Mouse (Mus musculus) common myeloid progenitor, adult 5-6 weeks (primary cell): ENCODE measurements around the gene Smurf2. TPM values are rescaled to one million over a fixed set of nuclear protein-coding genes. Genes with fewer than 3 reads are reported as not detected.

ENCODE experiments used
- ATAC-seq: replicated peaks from 2 replicates; pipeline ENCODE4 v1.8.0; 2016; ENCODE audit warnings: low read depth, mild to moderate bottlenecking, moderate TSS enrichment, inconsistent platforms; ENCODE audit not compliant: poor library complexity, severe bottlenecking
- total RNA-seq: library from RNA; stranded (forward); fragments of 200-1000, 187-1606 nt; gene quantifications from 2 replicates; pipeline ENCODE4 v1.2.3, GENCODE M21; 2017

The Smurf2 gene
- total RNA-seq, 1 experiment from 2014 or later: 26.2 TPM

DNA sequence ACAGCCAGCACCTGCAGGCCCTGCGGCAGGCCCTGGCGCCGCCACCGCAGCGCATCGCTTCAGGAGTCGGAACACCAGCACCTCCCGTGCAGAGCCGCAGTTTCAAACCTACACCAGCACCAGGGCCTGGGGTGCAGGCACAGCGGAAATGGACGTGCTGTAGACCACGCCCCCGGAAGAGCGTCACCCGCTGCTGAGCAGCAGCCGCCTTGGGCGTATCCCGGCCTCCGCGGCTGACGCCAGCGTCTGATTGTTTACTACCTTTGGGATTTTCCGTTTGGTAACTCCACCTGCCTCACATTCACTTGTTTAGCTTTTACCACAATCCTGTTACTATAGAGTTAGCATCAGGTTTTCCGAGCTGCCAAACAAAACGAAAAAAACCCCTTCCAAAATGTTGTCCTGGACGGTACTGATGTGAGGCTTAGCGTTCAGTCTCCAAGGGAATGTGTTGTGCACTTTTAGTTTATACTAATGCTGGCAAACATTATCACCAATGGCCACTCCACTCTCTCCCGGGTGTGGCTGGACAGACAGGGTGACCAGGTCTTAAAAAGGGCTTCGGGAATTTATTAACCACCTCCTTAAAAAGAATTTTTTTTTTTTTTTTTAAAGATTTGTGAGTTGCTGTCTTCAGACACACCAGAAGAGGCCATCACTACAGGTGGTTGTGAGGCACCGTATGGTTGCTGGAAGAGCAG is 141.0 kb downstream of the Smurf2 start, which contains the start of gene Polg2:
Gene Polg2, minus strand, starts transcription at position 150 of the 701 bp plus-strand sequence.
- peak; percentile 80 for ATAC-seq

DNA sequence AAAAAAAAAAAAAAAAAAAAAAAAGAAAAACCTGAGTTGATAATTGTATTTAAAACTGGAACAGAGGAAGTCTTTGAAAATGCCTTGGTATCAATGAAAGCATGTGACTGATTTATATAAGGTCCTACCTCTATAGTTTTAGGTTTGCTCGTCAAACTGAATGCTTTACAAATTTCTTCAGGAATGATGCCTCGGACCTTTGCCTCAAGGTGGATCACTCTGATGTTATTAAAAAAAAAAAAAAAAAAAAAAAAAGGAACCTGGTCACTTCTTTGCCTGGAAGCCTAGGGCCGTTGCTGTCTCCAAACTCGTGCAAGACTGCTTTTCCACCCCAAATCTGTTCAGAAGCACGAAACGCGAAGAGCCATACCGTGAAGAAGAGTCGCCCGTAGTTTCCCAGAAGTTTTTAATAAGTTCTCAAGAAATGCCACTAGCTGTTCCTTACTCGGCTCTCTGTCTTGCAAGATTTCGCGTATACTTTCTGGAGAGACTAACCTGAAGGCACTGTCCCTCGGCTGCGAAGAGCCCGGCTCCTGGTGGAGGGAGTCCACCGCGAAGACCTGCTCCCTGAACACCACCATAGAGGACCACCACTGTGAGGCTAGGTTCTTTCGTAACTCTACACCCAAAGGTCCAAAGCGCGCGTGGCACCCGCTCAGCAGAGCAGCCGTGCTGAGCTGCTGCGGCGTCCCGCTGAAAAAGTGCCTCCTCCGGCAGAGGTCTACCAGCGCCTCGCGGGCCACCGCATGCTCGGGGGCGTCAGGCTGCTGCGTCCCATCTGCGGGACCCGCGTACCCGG is 141.7 kb downstream of the Smurf2 start:
- ATAC-seq: peak; percentile 2

DNA sequence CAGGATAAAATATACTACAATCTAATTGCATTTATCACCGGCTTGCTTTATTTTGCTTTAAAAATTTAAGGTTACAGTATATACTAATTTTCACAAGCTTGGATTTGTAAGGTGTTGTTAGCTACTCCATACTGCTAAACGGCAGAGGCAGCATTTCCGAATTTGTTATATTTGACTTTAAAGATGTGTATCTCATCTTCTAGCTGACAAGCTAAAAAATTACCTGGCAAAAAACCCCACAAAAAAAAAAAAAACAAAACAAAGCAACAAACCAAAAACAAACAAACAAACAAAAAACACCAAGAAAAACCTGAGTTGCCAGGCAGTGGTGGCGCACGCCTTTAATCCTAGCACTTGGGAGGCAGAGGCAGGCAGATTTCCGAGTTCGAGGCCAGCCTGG is 142.4 kb downstream of the Smurf2 start:
- no peak for ATAC-seq

DNA sequence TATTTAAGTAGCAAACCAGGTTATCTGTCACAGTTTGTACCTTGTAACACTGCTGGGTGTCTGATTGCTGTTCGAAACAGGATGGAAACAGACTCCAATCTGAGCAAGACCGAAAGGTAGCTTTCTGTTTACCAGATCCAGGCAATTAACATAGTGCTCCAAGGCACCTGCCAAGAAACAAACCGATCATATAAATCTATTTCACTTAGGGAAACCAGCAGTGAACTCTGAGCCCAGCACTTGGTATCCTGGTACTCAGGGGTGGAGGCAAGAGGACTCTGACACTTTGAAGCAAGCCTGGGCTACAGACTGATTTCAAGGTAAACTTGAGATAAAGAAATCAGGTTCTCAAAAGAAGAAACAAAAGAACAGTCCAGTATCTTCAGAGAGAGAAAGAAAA is 143.1 kb downstream of the Smurf2 start:
- ATAC-seq: no peak

DNA sequence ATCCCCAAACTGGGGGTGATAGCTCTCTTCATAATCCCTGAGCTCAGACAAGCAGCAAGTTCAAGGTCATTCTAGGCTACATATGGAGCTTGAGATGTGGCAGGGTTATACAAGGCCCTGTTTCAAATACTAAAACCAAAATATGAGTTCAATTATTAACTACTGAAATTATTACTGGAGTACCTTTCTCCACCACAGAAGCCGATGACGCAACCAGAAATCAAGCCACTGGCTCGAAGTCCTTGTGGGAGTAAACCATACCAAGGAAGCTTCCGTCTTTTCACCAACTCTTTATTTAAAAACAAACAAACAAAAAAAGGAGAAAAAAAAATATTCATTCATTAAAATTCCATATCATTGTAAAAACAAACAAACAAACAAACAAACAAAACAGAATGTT is 143.6 kb downstream of the Smurf2 start:
- no peak for ATAC-seq

DNA sequence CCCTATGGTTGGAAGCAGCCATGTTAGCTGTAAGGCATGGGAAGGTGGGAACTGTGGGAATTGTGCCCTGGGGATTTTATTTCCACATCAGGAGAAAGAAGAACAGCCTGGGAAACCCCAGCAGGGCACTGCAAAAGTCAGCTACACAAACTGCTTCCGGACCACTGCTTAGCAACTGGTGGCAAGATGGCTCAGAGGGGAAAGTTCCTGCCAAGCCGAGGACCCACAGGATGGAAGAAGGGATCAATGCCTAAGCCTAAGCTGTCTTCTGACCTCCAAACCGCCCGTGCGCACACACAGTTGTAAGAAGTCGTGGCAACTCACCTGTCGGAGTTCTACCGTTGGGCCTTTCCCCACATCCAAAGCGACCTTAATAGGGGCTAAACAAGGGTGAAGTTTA is 147.5 kb downstream of the Smurf2 start:
- ATAC-seq: no peak

DNA sequence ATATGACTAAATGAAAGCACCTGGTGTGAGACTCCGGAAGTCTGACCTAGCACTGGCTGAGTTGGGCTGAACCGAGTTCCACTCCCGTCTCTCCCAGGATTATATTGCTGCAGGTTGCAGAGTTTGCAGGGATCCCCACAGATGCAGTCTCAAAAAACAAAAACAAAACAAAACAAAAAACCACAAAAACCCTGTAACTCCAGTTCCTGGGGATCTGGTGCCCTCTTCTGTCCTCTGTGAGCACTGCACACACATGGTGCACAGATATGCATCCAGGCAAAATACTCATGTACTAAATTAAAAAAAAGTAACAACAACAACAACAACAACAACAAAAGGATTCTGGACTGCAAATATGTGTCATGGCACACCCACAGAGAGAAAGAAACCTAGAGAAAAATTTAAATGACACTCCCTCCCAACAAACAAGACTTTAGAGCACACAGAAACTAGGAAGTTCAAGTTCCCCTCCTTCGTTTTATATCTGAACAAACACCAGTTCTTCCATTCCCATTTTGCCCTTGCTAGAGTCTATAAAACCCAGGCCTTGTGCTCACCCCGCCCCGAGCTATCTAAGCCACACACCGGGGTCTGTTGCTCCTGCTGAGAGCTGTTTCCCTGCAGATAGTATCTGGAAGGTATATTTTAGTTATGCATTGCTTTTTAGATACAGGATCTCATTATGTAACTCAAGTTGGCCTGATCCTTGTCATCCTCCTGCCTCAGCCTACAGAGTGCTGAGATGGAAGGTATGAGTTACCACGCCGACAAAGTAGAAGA is 150.1 kb downstream of the Smurf2 start:
- ATAC-seq: peak; percentile 59

Other genes starting within 250 kb of the Smurf2 start
- 42.0 and 56.8 TPM in 2 replicates for gene Pecam1, start 170.1 kb downstream of the Smurf2 start, total RNA-seq
- gene Milr1, start 169.5 kb downstream of the Smurf2 start, total RNA-seq: 54.7 and 67.1 TPM in 2 replicates
- gene Polg2, start 141.2 kb downstream of the Smurf2 start, total RNA-seq: 12.6 and 16.8 TPM in 2 replicates
- 1,468 and 1,558 TPM in 2 replicates for gene Ddx5, start 131.5 kb downstream of the Smurf2 start, total RNA-seq
- gene Cep95, start 131.5 kb downstream of the Smurf2 start, total RNA-seq: 17.6 and 17.7 TPM in 2 replicates
- gene Kpna2, start 78.8 kb upstream of the Smurf2 start, total RNA-seq: 199 and 201 TPM in 2 replicates
- gene 1810010H24Rik, start 105.0 kb upstream of the Smurf2 start, total RNA-seq: 2.1 TPM in 1 of 2 replicates, not detected in the other
- 58.5 and 82.2 TPM in 2 replicates for gene Bptf, start 211.4 kb upstream of the Smurf2 start, total RNA-seq